Mouse (Mus musculus): Measurements from ENCODE around the gene Ccdc71.

Ccdc71 gene

DNA sequence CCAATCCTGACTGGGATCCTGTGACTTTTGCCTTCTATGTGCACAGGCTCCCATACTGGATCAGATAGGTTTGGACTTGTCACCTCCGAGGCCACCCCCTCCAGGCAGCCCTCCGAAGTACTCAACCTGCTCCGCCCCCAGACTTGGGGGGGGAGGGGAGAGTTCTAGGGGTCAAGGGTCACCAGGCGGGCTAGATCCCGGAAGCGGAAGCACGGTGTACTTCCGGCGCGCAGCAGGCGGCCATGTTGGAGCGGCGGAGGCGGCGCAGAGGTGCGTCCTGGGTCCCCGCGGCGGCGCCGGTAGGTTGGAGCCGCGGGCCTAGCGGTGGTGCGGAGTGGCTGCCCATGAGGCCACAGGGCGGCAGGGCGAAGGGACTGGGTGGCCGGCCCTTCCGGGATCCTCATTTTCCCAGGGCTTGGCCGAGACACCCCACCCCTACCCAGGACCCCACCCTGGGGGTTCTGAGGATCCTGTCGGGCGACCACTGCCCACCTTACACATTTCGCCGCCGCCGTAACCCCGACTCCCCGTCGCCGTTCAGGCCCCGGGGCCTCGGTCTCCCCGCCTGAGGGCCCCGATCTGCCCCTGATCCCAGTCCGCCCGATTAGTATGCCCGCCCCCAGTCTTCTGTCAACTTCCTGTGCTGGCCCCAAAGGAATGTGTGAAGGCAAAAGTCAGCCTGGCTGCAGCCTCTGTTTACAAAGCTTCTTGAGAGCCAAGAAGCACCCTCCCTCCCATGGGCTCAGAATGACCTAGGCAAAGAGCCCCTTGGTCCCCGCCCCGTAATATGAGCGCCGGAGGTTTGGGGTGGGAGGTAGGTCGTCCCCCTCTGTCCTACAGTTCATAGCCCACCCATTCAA lies at the start of gene Ccdc71:
Gene Ccdc71, plus strand, starts transcription at position 209 of the 860 bp plus-strand sequence.
- DNase-seq = peak; percentile 99

DNA sequence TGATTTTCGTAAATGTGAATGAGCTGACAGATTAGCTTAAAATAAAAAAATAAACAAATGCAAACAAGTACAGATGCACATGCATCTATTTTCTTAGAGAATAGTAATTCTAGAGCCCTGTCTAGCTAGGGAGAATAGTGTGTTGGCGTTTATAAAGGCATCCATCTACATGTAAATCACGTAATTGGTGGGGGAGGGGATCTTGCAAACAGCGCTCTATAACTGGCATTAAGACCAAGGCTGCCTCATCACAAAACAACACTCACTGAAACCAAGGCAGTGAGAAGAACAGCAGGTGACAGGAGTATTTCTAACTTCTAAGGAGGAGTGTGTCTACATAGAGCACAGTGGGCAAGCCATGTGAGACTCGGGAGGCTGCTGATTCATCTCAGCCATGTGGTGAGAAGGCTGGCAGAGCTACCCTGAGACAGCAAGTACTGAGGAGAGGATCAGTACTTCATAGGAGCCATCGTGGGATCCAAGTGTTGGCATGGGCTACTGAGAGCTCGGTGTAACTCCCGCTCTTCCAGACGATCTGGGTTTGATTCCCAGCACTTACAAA lies 48.9 kb upstream of the Ccdc71 start:
- no peak for DNase-seq

DNA sequence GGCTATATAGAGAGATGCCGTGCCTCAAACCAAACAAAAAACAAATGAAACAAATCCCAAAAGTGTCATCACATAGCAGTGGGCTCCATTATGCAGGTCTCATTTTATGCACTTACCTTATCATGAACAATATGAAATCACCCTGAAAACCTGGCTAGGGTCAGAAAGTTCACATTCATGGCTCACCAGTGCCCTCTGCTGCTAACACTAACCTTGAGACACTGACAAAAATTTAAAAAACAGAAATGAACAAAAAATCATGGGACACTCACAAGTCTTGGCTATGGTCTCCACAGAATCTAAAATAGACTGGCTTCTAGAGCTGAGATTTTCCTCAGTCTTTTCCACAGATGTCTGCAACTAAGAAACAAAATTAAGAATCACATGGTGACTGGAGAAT lies 48.1 kb upstream of the Ccdc71 start:
- DNase-seq = no peak

DNA sequence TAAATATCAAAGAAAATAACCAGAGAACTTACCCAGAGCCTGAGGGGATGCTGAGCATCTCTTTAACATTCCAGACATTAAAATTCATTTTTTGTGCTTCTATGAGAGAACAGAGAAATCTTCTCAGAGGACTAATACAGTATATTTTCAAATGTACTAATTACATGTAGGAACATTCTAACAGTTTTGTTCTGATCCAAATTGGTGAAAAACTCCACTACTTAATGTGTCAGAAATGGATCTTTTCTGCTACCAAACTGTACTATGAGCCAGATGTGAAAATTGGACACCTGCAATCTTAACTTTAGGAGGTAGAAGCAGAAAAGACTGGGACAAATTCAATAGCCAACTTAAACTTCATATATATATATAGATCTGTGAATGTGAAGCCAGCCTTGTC lies 31.9 kb upstream of the Ccdc71 start, which contains the start of gene Ccdc36:
Gene Ccdc36, minus strand, starts transcription at position 101 of the 400 bp plus-strand sequence.
- DNase-seq = no peak

DNA sequence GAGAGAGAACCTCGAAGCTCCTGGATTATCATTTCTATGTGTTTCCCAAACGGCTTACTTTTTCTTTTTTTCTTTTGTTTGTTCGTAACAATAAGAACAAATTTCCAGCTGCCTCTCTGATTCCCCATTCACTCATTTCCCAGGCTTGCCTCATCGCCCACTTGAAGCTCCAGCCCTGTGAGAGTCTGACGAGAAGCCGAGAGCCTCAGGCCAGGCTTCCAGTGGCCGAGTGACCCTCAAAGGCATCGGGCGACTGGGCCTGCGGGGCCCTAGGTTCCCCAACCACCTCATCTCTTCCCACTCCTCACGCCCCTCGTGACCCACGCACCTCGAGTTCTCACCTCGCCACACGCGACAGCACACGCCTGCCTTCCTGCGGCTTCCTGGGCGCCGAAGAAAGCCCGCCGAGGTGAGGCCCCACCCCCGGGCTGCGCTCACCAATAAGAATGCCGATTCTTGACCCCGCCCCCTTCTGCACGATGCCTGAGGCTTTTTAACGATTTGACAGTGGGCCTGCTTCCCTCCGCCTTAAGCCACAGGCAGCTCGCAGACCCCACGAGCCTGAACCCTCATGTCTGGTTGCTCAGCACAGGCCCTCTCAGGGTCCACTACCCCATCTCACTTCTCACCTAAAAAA lies 28.8 kb upstream of the Ccdc71 start:
- DNase-seq = no peak

DNA sequence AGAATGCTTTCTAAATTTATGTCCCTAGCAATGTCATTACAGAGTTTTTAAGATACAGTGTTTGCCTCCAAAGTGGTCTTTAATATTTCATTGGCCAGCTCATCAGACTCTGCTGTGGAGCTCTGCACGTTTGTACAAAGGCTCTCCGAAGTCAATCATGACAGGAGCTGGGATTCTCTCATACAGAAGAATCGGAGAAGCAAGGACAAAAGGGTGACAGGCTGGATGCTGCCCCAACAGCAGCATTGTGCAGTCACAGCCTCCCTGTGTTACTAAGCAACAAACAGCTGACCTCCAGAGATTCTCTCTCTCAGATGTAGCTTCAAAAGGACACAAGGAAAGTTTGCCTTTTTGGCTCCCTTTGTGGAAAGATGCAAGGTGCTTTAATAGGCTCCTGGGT lies 24.1 kb upstream of the Ccdc71 start, which contains the start of gene BC048562:
Gene BC048562, plus strand, starts transcription at position 301 of the 400 bp plus-strand sequence.
- no peak for DNase-seq

DNA sequence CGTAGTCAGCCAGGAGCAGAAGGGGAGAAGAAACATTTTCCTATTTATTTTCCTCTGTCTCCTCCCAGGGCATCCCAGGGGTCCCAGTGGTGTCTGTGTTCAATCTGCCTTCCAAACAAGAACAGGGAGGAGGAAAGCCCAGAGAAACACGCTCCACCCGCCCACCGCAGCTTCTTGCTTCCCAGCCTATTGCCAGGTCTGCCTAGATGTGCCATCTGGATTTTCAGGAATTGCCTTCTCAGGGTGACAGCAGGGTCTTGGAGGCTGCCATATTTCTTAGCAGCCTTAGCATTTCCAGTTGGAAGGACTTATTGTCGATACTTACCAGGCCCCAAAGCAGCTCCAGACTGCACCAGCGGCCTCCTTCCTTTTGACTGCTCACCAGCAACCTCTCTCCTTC lies 21.2 kb upstream of the Ccdc71 start:
- no peak for DNase-seq

DNA sequence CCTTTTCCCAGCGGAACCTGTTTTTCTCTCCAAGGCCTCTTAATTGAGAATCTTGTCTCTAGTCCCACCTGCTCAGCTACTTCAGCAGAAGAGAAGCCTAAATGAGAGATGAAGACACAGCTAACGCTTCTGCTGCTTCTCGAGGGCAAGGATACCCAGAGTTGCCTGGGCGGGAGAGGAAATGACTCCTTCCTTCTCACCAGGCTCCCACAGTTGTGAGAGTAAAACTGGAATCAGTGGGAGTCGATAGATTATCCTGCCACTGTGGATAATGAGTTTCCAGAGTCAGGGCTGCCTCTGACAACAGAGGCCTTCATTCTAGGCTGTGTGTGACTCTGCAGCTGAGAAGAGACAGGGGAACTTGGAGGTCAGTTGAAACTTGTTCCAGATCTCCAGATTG lies 19.8 kb upstream of the Ccdc71 start:
- DNase-seq = no peak

DNA sequence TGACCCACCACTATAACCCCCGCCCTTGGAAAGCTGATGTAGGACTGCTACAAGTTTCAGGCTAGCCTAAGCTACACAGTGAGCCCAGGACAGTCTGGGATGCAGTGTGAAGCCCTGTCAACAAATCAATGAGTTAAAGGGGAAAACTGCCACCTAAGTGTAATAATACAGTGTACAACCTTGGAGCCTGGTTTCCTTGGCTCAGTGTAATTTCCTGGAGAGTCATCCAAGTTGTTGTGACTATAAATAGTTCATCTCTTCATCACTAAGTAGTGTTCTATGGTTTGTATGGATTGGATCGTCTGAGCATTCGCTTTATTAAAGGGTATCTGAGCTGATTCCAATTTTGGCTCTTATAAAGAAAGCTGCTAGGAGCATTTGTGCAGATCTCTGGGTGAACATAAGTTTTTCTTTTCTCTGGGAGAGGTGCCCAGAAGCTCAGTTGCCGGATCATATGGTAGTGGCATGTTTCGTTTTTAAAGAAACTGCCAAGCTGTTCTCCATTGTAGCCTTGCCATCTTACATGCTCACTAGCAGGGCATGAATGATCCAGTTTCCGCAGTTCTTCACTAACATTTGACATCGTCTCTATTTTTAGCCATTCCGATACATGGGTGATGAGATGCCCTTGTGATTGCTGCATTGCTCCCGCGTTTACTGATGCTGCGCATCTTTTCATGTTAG lies 18.9 kb upstream of the Ccdc71 start:
- DNase-seq = no peak

DNA sequence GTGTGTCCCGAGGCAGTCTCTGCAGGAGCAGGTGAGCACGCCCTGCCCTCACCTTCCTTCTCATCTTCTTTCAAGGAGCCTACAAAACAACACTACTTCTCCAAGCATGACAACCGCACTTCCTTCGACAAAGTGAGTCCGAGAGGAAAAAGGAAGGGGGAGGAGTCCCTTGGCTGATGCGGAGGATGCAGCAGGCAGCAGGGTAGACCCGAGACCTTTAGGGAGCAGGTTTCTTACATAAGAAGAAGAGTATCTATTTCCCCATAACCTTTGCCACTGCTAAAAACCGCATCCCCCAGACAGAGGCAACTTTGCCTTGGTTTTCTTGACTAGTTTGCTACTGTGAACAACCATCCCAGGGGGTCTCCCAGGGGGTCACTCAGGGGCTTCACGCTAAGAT lies 15.2 kb upstream of the Ccdc71 start:
- DNase-seq = no peak

DNA sequence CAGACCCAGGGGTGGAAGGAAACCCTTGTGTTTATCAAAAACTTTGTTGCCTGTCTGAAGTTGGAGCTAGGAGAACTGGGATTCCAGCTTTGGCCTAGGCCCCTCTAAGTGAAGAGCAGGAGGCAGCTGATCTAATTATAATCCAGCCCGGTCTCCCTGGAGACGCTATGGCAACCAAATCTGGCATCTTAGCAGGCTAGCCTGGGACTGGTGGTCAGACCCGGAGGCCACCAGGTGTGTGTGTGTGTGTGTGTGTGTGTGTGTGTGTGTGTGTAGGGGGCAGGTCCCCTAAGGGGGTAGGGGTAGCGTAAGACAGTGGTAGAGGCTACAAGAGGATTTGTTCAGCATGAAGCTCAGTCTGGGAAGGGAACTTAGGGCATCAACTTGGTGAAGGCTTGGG lies 10.5 kb upstream of the Ccdc71 start:
- peak; percentile 93 for DNase-seq

DNA sequence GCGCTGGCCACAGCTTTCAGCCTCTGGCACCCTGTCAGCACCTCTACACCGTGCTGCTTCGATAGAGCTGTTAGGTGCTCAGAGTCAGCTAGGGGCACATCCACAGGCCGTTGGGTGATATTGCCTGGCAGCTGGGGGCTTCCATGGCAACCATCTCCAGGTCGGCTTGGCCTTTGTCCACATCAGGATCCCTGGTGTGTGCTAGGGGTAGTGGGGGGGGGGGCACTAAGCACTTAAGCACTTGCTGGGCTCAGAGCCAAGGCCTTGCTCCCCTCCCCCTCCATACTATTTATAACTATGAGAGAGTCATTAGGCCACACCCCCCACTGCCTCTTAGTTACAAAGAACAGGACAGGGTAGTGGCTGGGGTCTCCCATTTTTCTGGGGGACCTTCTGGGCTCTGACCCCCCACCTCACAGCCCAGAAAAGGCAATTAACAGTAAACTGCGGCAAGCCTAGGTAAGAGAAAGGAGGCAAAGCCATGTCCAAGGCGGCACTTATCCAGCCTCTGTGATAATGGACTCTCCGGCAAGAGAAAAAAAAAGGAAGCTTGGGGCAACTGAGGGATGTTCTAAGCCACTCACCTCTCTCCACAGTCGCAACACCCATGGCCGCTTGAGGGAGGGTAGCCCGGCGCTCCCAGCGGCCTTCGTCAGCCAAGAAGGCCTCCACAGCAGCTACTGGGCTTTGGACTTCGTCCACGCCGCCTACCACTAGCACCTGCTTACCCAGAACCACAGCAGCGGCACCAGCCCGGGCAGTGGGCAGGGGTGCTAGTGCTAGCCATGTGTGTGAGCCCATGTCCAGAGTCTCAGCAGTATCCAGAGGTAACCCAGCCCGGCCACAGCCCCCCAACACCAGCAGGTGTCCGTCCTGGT lies 9.8 kb upstream of the Ccdc71 start:
- DNase-seq = peak; percentile 91

DNA sequence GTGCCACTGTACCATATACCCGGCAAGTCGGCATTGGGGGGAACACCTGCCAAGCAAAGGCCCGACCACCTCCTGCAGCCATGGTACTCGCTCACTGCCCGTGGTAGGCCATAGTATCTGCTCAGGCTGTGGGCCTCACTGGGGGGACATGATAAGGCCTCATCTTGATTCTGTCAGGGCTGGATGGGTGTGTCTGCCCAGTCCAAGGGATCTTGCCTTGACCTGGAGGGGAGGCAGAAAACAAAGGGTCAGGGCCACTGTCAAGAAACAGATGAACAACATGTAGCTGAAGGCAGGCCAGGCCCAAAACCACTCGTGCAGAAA lies 9.2 kb upstream of the Ccdc71 start:
- DNase-seq = peak; percentile 91

DNA sequence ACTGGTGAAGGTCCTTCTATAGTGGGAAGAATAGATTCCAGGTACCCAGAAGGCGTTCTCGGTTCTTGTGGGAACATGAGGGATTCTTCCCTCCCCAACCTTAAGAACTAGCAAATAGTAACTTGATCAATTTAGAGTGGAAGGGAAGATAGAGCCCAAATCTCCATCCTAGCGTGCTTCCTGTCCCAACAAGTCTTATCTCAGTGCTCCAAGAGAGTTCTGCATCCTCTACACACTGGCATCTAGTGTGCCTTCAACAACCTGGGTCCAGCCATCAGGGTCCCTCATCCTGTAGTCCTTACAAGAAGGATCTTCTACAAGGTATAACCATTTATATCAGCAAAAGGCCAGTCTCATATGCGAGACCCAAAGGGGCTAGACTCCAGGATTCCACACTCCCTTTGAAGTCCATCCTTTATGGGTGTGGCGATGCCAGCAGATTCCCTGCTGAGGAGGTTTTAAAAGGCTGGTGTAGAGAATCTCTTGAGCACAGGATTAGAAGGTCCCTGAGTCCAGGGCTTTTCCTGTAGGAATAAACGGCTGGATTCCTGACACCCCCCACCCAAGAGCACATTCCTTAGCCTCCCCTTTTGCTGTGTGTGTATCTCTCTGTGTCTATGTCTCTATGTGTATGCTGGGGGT lies 8.7 kb upstream of the Ccdc71 start:
- DNase-seq = no peak

DNA sequence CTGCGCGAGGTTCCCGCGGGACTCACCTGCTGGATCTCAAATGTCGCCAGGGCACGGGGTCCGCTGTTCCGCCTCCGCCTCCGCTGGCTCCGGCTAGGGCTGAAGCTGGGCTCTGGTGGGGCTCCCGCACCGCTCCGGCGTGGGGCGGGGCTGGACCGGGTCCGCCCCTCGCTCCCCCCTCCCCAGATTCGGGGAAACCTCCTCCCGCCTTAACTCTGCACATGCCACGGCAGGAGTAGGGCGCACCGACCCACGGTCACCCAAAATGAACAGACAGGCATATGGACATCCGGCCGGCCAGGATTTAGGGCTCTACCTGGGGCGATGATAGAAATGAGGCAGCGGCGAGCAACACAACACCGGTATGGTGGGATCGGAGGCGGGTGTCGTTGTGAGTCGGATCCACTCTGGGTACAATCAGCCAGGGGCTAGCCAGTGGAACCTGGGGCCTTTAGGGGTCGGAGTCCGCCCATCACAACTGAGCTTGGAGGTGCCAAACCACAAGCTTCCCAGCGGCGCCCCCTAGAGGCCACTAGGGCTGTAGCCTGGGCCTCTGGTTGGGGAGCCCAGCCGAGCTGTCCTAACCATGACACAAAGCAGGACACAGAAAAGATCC lies 7.9 kb upstream of the Ccdc71 start:
- DNase-seq = peak; percentile 98

DNA sequence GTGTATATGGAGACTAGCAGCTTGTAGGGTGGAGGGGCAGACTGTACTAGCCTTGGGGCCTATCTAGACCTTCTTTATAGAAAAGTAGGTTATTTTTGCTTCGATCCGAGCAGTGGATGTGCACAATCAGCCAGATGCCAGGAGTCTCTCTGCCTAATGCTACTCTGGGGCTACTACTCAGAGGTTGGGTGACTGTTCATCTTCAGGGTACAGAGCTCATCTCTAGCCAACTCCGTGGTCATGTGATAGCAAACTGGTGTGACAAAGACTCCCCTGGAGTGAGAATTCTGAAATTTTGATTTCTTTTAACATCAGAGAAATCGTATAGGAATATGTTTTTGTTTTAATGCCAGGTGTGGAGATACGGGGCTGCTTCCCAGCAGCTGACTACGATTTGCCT lies 7.4 kb upstream of the Ccdc71 start:
- no peak for DNase-seq

DNA sequence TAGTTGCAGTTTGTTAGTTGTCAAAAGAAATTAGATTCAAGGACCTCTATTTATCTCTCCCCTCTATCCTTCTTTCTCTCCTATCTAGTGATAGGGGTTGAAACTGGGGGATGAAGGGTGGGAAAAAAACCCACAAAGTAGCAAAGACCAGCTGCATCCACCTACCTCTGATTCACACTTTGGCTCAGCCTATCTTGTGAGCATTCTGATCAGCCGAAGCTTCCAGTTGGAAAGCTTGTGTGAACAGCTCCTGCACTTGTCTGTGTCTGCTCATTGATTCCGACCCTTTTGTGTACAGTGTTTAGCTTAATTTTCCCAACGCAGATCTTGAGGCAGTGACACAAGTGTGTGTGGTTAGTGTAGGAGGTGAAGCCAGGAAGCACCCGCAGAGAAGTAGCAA lies 6.9 kb upstream of the Ccdc71 start:
- DNase-seq = no peak

DNA sequence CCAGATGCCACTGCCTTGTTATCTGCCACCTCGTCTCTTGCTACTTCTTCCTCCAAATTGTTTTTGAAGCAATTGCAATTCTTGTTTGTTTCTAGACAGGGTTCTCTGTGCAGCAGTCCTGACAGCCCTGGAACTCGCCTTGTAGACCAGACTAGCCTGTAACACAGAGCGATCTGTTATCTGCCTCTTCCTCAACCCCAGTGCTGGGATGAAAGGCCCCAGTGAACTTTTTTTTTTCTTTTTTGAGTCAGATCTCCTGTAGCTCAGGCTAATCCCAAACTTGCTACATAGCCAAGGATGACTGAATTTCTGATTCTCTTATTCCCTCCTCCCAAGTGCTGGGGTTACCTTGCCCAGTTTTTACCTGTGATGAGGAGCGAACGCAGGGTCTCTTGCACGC lies 5.9 kb upstream of the Ccdc71 start:
- DNase-seq = no peak

DNA sequence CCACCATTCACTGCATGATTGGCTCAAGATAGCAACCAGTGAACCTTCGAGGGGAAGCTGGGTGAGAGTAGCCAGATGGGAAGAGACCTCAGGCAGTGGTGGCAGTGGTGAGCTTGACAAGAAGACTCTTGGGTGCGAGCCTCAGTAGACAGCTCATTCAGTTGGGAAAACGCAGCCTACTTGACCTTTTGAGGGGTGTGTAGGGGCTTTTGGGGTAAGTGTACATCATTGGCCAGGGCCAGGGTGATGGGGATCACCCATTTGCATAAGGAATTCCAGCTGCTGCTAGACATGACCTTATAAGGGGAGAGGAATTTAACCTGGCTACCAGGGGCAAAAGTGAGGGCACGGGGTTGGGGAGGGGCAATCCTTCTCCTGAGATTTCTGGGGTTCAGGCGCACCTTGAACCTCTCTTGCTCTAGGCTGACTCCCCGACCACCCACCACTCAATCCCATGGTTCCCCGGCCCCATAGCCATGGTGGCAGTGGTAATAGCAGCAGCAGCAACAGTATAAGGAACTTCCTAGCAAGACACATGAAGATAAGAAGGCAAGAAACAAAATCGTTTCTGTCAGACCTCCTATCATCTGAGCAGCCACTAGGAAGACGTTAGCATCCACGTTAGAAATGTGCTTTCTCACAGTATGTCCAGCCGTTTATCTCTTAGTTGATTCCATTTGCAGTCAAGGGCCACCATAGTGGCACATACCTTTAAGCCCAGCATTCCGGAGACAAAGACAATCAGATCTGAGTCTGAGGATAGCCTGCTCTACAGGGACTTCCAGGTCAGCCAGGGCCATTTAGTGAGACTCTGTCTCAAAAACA lies 4.4 kb upstream of the Ccdc71 start:
- DNase-seq = peak; percentile 60

DNA sequence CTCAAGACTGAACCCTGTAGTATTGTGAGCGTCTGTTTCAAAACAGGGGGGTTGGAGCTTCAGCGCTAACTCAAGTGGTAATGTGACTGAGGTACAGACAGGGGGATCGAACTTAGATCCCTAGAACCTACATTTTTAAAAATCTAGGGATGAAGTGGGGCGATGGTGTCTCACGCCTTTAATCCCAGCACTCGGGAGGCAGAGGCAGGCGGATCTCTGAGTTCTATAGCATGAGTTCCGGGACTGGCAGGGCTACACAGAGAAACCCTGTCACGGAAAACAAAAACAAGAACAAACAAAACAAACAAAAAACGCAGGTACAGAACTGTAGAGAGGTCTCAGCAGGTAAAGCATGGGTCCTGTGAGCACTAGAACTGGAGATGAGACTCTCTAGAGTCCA lies 3.4 kb upstream of the Ccdc71 start:
- DNase-seq = peak; percentile 66

DNA sequence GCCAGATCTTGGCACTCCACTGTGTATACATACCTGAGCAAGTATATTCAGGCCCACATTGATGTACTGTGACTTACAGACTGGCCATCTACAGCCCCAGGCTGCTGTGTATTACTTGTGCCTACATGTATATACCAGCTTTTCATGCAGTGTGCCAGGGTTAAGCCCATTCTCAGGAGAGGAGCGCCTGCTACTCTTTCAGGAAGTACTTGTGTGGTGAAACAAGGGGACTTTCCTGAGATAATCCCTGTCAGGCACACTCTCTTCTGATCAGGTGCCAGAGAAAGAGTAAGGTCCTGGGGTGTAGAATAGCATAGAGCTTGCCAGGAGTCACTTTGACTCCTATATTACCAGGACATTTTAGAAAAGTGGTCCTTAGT lies 398 bp upstream of the Ccdc71 start:
- peak; percentile 91 for DNase-seq
